Mouse (Mus musculus) heart, embryonic 12.5 days (tissue): ENCODE results near the gene Cntd1. TPM values are rescaled to one million over a fixed set of nuclear protein-coding genes. Genes with fewer than 3 reads are reported as not detected.

ENCODE experiments used
- ATAC-seq: fragments of 200-750 bp; cut with Nextera tagmentation; 2 replicates; pipeline ENCODE4 v1.8.0; 2017; ENCODE audit warnings: moderate TSS enrichment, moderate library complexity; ENCODE audit not compliant: insufficient number of reproducible peaks, low FRiP score
- H3K27ac ChIP-seq: fragments of 300-500 bp; sonication (generic); 2 replicates; pipeline ENCODE4 v1.5.1; 2016; ENCODE audit warnings: mild to moderate bottlenecking, moderate library complexity; ENCODE audit not compliant: poor library complexity, severe bottlenecking
- H3K27me3 ChIP-seq: fragments of 300-500 bp; sonication (generic); replicated peaks from 2 replicates; pipeline ENCODE4 v1.6.1; 2016; ENCODE audit warnings: mild to moderate bottlenecking, moderate library complexity
- H3K36me3 ChIP-seq: fragments of 300-500 bp; sonication (generic); 2 replicates; pipeline ENCODE4 v1.6.1; 2016; ENCODE audit warnings: mild to moderate bottlenecking, moderate library complexity
- H3K4me1 ChIP-seq: fragments of 300-500 bp; sonication (generic); replicated peaks from 2 replicates; pipeline ENCODE4 v1.6.1; 2016; ENCODE audit warnings: mild to moderate bottlenecking
- H3K4me2 ChIP-seq: fragments of 300-500 bp; sonication (generic); 2 replicates; pipeline ENCODE4 v1.6.1; 2016; ENCODE audit warnings: mild to moderate bottlenecking, moderate library complexity
- H3K4me3 ChIP-seq: fragments of 300-500 bp; sonication (generic); 2 replicates; pipeline ENCODE4 v1.5.1; 2016; ENCODE audit warnings: mild to moderate bottlenecking
- H3K9ac ChIP-seq: fragments of 300-500 bp; sonication (generic); 2 replicates; pipeline ENCODE4 v1.6.1; 2016; ENCODE audit warnings: mild to moderate bottlenecking, moderate library complexity
- H3K9me3 ChIP-seq: fragments of 300-500 bp; sonication (generic); replicated peaks from 2 replicates; pipeline ENCODE4 v1.6.1; 2016; ENCODE audit warnings: mild to moderate bottlenecking, moderate library complexity
- WGBS: fragments of 180-500 bp; shearing (Covaris S2); methylation state at CpG from one replicate; pipeline ENCODE4 v1.1.7; 2016; 5-methylcytosine and 5-hydroxymethylcytosine counted together
- polyA plus RNA-seq: library from polyadenylated mRNA; unstranded; fragments of >200 nt; fragmentation: Nextera tagmentation; extraction: Ambion mirVana; gene quantifications from 2 replicates; pipeline ENCODE4 v1.2.1, GENCODE M21; 2016

Gene Cntd1
- polyA plus RNA-seq, 1 experiment from 2014 or later, result 1.5 TPM

DNA sequence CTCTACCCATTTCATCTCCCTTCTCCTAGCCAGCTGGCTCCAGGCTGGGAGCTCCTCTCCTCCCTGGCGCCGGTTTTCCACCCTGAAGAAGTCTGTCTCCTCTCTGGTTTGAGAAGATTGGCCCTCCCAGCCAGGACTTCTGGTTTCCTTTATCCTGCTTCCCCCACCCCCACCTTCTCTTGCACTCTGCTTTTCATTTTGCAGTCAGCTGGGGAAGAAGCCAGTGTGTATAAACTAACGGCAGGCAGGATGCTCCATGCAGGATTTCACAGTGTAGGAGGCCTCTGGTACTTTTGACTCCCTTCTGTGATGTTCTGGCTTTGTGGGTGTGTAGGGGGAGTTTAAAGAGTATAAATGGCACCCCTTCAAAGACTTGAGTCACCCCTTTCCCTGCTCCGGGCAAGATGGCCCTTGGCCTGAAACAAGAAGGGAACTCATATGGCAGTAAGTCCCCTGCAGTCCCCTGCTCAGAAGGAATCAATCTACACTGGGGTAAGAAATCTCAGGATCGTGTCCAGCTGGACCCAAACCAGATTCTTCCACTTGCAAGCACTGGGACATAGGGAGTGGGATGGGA, 40.7 kb upstream of the Cntd1 start:
- no peak for ATAC-seq
- WGBS, result 36% methylated on average over 5 of the region's 5 CpGs

GRCm38 (mm10) chr11:101245071-101245470, 33.7 kb upstream of the Cntd1 start:
- Histone ChIP-seq H3K9me3 (no peaks in the 10 kb centered on the region), H3K9ac (peak overlapping the region; percentile 79; the same call in 1 of the 2 replicates), H3K27ac (peak overlapping the region; percentile 85), H3K4me1 (peaks cover 8% of the 10 kb centered on the region), H3K36me3 (no peaks in the 10 kb centered on the region), H3K4me3 (peak overlapping the region; percentile 62), H3K27me3 (peaks cover 32% of the 10 kb centered on the region), H3K4me2 (peak overlapping the region; percentile 84)
- WGBS, result 16% methylated on average over 4 of the region's 4 CpGs
- no peak for ATAC-seq

More for the DNA sequence above, 40.7 kb upstream of the Cntd1 start:
- Histone ChIP-seq H3K9ac (no peak overlapping the region), H3K27me3 (no peaks in the 10 kb centered on the region), H3K4me3 (no peak overlapping the region), H3K4me2 (peak overlapping the region; percentile 29; the same call in 1 of the 2 replicates), H3K4me1 (peaks cover 4% of the 10 kb centered on the region; the same call in 1 of the 2 replicates), H3K27ac (peak overlapping the region; percentile 85), H3K9me3 (no peaks in the 10 kb centered on the region), H3K36me3 (no peaks in the 10 kb centered on the region)

GRCm38 (mm10) chr11:101245855-101246701, 32.7 kb upstream of the Cntd1 start, which contains the start of gene Ramp2:
TSS of gene Ramp2 (plus strand) at chr11:101246028.
- Histone ChIP-seq H3K27ac (peak within 1 kb of the TSS; percentile 85), H3K4me3 (peak within 1 kb of the TSS; percentile 62), H3K27me3 (peaks cover 32% of the 10 kb centered on the region), H3K4me1 (peaks cover 8% of the 10 kb centered on the region), H3K36me3 (no peaks in the 10 kb centered on the region), H3K4me2 (peak within 1 kb of the TSS; percentile 84), H3K9me3 (no peaks in the 10 kb centered on the region), H3K9ac (peak within 1 kb of the TSS; percentile 79)
- WGBS, result under 1% methylated on average over 53 of the region's 63 CpGs
- ATAC-seq, result peak; percentile 77

- 5% methylated on average over 7 of the region's 7 CpGs for WGBS
- Histone ChIP-seq H3K36me3 (no peaks in the 10 kb centered on the region), H3K4me2 (peak overlapping the region; percentile 84), H3K9ac (peak overlapping the region; percentile 79), H3K27me3 (peaks cover 32% of the 10 kb centered on the region), H3K4me3 (peak overlapping the region; percentile 62), H3K4me1 (peaks cover 8% of the 10 kb centered on the region), H3K9me3 (no peaks in the 10 kb centered on the region), H3K27ac (peak overlapping the region; percentile 85)
- no peak for ATAC-seq
Observed at GRCm38 (mm10) chr11:101246702-101247012, 32.2 kb upstream of the Cntd1 start.

DNA sequence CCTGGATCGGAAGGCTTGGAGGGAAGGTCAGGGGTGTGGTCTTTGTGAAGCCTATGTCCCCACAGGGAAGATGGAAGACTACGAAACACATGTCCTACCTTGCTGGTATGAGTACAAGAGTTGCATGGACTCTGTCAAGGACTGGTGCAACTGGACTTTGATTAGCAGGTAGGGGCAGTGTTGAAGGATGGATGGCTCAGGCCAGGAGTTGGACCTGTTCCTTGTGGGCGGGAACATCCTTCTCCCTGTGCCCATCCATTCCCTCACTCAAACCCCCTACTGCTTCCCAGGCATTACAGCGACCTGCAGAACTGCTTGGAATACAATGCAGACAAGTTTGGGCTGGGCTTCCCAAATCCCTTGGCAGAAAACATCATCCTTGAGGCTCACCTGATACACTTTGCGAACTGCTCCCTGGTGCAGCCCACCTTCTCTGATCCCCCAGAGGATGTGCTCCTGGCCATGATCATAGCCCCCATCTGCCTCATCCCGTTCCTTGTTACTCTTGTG, 31.2 kb upstream of the Cntd1 start:
- Histone ChIP-seq H3K9ac (peak overlapping the region; percentile 79), H3K9me3 (no peaks in the 10 kb centered on the region), H3K27ac (peak overlapping the region; percentile 85), H3K4me1 (peaks cover 12% of the 10 kb centered on the region), H3K4me2 (peak overlapping the region; percentile 84), H3K36me3 (no peaks in the 10 kb centered on the region), H3K4me3 (peak overlapping the region; percentile 62), H3K27me3 (peaks cover 32% of the 10 kb centered on the region)
- WGBS, result 64% methylated on average over 6 of the region's 6 CpGs
- ATAC-seq, result no peak

DNA sequence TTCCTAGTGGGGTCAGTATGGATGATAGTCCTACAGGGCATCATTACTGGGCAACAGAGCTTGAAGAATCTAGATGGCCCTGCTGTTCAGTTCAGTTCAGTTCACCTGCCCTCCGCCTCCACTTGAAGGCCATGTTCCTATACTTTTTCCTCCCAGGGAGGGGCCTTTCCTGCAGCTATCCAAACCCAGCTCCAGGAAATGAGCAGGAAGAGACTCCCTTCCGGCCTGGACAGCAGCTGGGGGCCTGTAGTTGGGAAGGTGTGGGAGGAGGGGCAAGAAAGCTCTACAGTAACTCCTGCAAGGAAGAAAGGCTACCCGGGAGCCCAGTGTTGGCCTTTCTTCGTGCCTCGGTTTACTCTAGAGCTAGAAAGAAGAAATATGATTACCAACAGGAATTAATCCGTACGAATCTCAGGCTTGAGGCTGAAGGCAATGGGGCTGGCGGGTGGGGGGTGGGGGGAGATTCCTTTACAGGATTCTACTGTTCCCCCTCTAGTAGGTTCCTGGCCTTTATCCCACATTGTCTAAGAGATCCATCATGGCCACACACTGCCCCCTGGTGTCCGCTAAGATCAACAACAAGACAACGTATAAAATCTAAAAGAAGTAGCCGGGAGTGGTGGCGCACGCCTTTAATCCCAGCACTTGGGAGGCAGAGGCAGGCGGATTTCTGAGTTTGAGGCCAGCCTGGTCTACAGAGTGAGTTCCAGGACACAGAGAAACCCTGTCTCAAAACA, 30.4 kb upstream of the Cntd1 start:
- H3K4me3 ChIP-seq, result peak overlapping the region; percentile 62
- 25% methylated on average over 14 of the region's 14 CpGs for WGBS
- ATAC-seq, result no peak; the same call in 1 of the 2 replicates

DNA sequence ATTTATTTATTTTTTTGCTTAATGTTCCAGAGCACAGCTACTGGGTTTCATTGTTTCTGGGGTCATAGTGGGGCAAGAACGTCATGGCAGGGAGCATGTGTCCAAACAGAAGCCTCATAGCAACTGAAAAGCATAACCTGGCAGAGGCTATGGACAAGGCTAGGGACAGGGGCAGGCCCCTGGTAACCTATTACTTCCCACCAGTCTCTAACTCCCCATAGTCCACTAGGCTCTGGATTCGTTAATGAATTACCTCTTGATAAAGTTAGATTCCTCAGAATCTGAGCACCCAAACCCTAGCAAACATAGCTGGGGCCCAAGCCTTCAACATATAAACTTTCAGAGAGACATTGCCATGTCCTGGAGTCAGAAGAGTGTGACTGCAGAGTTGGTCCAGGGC, 27.8 kb upstream of the Cntd1 start:
- ATAC-seq, result no peak
- peaks cover 3% of the 10 kb centered on the region for H3K36me3 ChIP-seq
- peaks cover 24% of the 10 kb centered on the region for H3K4me1 ChIP-seq
- WGBS, result 66% methylated on average over 2 of the region's 2 CpGs
- H3K27me3 ChIP-seq, result peaks cover 15% of the 10 kb centered on the region
- no peaks in the 10 kb centered on the region for H3K9me3 ChIP-seq
- H3K4me3 ChIP-seq, result no peak overlapping the region
- H3K4me2 ChIP-seq, result no peak overlapping the region
- H3K9ac ChIP-seq, result no peak overlapping the region
- no peak overlapping the region for H3K27ac ChIP-seq

More for the DNA sequence above, 30.4 kb upstream of the Cntd1 start:
- Histone ChIP-seq H3K9ac (no peak overlapping the region), H3K27ac (peak overlapping the region; percentile 85), H3K36me3 (no peaks in the 10 kb centered on the region), H3K4me1 (peaks cover 16% of the 10 kb centered on the region), H3K4me2 (peak overlapping the region; percentile 84), H3K9me3 (no peaks in the 10 kb centered on the region), H3K27me3 (peaks cover 32% of the 10 kb centered on the region)

DNA sequence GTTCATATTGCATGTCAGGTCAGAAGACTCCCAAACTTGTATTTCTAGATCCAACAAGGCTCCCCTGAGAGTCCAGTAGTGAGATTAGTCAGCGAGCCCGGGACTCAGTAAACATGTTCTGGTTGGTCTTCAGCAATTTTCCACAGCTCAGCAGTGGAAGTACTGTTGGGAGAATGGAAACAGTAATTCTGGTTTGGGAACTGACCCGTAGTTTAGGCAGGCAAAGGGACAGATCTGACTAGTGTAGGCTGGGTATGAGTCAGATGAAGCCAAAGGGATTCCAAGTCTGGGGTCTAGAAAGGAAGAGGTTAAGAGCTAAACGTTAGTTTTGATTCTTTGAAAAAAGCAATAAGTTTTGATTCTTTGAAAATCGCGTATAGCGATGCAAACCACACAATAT, 25.9 kb upstream of the Cntd1 start:
- peaks cover 14% of the 10 kb centered on the region for H3K36me3 ChIP-seq
- H3K27ac ChIP-seq, result peak overlapping the region; percentile 94
- ATAC-seq, result no peak
- WGBS, result 8% methylated on average over 7 of the region's 7 CpGs
- H3K27me3 ChIP-seq, result peaks cover 1% of the 10 kb centered on the region
- peak overlapping the region; percentile 97 for H3K4me3 ChIP-seq
- H3K9me3 ChIP-seq, result no peaks in the 10 kb centered on the region
- H3K4me2 ChIP-seq, result peak overlapping the region; percentile 94
- H3K4me1 ChIP-seq, result peaks cover 34% of the 10 kb centered on the region
- H3K9ac ChIP-seq, result peak overlapping the region; percentile 97

- Histone ChIP-seq H3K9me3 (no peaks in the 10 kb centered on the region), H3K27me3 (no peaks in the 10 kb centered on the region), H3K36me3 (peaks cover 18% of the 10 kb centered on the region), H3K4me3 (peak within 1 kb of the TSS; percentile 97), H3K27ac (peak within 1 kb of the TSS; percentile 94), H3K4me1 (peaks cover 42% of the 10 kb centered on the region), H3K9ac (peak within 1 kb of the TSS; percentile 97), H3K4me2 (peak within 1 kb of the TSS; percentile 94)
- WGBS, result under 1% methylated on average over 40 of the region's 40 CpGs
- peak; percentile 82 for ATAC-seq
Observed at GRCm38 (mm10) chr11:101253613-101254389, 25.0 kb upstream of the Cntd1 start, which contains the start of gene Vps25. TSS of gene Vps25 (plus strand) at chr11:101253707.
